Mouse (Mus musculus) brain, embryonic 18.5 days (tissue): ENCODE results near the gene Ppp1r12a.
"Not testable (repeated sequence)": the region's sequence is repeated elsewhere in the genome, so short reads cannot be mapped to it uniquely, and the experiment has no call there.

Experiments used
- DNase-seq: peaks from one replicate; pipeline ENCODE4 v3.0.0-alpha.2; 2012; ENCODE audit warnings: low read depth, low spot score

Ppp1r12a gene

DNA sequence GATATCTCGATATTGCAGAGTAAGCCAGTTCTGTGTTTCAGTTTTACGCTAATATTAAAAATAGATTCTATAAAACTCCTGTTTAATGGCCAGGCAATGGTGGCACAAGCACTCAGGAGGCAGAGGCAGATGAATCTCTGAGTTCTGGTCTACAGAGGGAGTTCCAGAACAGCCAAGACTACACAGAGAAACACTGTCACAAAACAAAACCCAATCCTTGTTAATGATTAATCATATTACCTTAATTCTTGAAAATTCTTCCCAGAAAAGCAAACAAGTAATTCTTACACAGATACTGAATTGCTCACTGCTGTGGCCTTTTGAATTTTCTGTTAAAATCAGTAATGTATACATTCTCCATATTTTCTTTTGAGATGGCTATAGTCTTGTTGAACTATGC is 37.0 kb downstream of the Ppp1r12a start:
- DNase-seq, result no peak

- no peak for DNase-seq
Measured at GRCm38 (mm10) chr10:108202126-108202525, 40.1 kb downstream of the Ppp1r12a start.

GRCm38 (mm10) chr10:108203440-108203839 is 41.4 kb downstream of the Ppp1r12a start:
- DNase-seq, result no peak

- DNase-seq, result no peak
Measured at GRCm38 (mm10) chr10:108209396-108209795, 47.4 kb downstream of the Ppp1r12a start.

- no peak for DNase-seq
Measured at GRCm38 (mm10) chr10:108224413-108224812, 62.4 kb downstream of the Ppp1r12a start.

DNA sequence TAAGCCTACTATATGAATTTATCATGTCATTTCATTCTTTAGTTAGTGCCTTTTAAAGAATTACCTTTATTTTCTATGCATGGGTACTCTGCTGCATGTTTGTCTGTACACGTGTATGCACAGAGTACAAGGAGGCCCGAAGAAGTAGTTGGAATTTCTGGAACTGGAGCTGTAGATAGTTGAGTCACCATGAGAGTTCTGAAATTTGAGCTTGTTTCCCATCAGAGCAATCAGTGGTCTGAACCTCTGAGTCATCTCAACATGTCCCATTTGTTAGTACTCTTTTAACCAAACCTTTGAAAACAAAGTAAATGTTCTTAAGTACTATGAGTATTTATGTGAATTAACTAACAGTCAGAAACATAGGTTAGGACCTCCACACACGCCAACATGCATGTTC is 75.1 kb downstream of the Ppp1r12a start:
- no peak for DNase-seq

- no peak for DNase-seq
Measured at GRCm38 (mm10) chr10:108239061-108239460, 77.1 kb downstream of the Ppp1r12a start.

GRCm38 (mm10) chr10:108250710-108251109 is 88.7 kb downstream of the Ppp1r12a start:
- no peak for DNase-seq

DNA sequence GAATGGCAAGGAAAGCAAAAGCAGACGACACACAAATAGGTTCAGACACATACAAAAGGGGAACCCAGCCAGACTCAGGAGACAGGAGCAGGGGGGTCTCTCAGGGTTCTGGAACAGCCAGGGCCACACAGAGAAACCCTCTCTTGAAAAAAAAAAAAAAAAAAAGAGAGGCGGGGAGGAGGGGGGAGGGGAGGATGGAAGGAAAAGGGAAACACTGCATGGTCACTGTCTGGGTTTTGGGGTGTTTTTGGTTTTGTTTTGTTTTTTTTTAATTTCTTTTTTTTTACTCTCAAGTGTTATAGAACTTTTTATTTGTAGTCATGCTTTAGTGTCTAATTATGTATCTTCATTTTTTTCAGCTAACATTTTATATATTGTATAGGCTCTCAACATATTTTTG is 89.2 kb downstream of the Ppp1r12a start:
- DNase-seq, result no peak

GRCm38 (mm10) chr10:108255812-108256376 is 93.9 kb downstream of the Ppp1r12a start:
- DNase-seq, result no peak

GRCm38 (mm10) chr10:108260931-108261330 is 98.9 kb downstream of the Ppp1r12a start:
- DNase-seq, result no peak

DNA sequence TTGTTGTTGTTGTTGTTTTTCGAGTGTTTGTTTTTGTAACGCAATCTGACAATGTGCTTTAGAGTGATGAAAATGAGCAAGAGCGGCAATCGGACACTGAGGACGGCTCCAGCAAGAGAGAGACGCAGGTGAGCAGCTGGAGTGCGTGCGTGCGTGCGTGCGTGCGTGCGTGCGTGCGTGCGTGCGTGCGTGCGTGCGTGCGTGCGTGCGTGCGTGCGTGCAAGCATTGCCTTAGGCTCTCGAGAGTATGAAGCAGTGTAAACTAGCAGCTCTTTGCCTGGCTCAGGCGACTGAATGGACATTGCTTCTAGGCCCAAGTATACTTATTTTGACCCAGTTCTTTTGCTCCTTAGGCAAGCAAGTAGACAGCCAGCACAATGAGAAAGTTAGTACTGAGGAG is 102.6 kb downstream of the Ppp1r12a start:
- no peak for DNase-seq

DNA sequence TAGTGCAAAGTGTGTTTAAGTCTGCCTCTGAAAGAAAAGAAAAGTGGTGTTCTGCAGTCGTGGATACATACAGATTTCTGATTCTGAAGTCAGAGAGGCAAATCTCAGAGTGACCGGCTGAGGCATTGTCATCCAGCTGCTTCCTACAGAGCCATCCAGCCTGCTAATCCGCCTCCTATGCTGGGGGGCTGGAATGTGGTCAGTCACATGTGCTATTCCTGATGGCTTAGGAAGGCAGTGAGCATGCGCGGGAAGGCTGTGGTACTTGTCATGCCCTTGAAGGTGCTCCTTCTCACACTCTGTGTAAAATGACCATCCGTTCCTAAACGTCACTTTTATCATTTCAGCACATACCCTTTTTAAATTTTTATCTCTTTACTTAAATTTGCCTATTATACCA is 109.2 kb downstream of the Ppp1r12a start:
- DNase-seq, result no peak

DNA sequence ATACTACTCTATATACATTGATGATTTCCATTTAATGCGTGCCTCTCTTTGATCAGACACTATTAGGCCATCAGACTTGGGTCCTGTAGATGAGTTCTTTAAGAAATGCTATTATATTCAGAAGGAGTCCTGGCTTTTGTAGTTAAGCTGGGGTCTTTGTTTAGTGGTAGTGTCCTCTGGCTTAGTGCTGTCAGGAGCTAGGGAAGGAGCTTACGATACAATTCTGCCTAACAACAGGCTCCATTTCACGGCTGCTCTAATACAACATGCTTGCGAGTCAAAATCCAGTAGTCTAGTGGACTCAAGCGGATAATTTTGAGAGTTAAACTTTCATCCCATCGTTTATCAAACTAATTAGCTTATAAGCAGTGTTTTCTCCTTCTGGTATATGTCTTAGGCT is 114.7 kb downstream of the Ppp1r12a start:
- no peak for DNase-seq

- no peak for DNase-seq
Measured at GRCm38 (mm10) chr10:108277198-108277597, 115.2 kb downstream of the Ppp1r12a start.

GRCm38 (mm10) chr10:108281099-108281498 is 119.1 kb downstream of the Ppp1r12a start:
- DNase-seq, result not testable (repeated sequence)

- no peak for DNase-seq
Measured at GRCm38 (mm10) chr10:108282351-108282750, 120.4 kb downstream of the Ppp1r12a start.

DNA sequence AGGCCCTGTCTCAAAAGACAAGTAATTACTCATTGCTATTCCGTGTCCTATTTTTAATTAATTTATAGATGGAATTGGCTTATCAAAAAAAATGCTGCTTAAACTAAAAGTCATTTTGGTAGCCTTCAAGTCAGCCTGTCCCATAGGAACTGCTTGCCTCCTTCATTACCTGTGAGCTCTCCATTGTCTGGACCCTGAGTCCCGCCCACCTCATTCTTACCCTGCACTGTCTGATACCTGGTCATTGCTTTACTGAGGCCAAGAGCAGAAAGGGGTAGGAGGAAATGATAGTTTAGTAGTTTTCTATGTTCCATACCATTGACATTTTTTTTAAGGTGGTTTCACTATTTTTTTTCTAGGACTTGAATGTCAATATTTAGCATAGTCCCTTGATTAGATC is 121.4 kb downstream of the Ppp1r12a start:
- no peak for DNase-seq

DNA sequence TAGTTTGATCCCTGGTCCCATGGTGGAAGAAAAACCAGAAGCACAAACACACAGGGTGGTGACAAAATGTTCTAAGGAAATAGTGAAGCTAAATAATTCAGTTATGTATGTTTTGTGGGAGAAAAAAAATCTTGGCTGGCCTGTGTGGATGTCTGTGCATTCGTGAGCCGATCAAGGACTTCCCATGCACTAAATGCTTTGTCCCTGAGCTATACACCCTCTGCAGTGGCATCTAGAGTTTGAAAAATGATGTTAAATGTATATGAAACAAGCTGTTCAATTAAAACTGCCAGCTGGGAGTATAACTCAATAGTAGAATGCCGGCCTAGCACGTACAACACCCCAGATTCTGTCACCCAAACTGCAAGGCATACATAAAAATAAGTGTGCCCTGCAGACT is 121.8 kb downstream of the Ppp1r12a start:
- no peak for DNase-seq

GRCm38 (mm10) chr10:108284445-108284844 is 122.5 kb downstream of the Ppp1r12a start:
- DNase-seq, result no peak

- no peak for DNase-seq
Measured at GRCm38 (mm10) chr10:108284977-108285376, 123.0 kb downstream of the Ppp1r12a start.

DNA sequence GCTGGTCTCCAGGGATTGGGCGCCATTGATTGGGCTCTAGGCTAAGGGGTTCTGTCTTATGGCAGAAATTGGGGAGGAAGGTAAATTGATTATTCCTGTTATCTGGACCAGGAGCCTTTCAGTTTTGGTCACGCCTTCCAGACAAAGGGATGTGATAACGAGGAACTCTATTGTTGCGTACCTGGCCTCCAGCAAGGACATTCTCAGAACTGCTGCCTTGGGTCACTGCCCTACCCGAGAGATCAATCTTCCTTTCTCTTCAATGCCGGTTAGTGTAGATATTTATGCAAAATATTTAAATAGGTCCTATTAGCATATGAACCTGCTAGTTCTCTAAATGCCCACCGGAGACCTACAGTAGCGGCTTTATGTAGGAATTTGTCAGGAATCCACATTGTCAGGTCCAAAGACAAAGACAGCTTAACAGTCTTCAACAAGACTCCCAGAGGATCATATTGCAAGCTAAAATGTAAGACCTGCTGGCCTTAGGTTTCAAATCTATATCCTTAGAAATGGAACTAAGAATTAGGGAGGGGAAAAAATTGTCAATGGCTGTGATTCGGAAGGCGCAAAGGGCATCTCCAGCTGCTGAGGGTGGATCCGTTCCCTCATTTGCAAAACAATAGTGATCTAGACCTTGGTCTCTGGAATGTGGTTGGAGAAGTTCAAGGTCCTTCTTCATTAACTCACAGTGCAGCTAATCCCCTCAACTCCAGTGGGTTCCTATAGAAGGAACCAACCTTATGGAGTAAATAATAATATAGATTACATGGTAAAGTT is 124.9 kb downstream of the Ppp1r12a start:
- DNase-seq, result no peak

DNA sequence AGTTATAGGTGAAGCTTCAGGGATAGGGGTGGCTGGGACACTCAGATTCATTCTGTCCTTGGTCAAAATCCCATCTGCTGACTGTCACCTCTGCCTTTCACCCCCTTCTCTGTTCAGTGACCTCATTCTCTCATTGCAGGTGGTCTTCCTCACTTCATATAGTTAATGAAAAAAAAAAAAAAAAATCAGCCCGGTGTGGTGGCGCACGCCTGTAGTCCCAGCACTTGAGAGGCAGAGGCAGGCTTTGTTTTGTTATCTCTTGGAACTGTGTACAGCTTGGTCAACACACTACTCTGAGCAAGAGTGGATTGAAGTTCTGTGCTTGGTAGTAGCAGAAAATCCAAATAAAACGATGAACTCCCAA is 125.4 kb downstream of the Ppp1r12a start:
- no peak for DNase-seq

DNA sequence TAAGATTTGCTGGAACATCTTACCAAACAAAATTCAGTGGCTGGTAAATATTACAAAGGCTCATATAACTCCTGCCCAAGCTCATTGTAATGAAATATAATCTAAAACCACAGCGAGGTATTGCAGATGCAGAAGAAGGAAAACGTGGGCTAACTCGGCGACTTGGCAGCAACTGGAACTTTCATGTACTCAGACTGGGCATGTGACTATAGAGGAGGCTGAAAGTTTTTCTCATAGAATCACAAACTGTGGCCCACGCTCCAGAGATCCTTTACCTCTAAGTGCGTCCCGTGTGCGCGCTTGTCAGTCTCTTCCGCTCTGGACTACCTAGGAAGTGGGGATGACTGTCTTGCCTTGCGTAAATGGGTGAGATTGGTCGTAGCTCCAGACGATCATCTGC is 128.1 kb downstream of the Ppp1r12a start:
- DNase-seq, result no peak
